Mouse (Mus musculus): ENCODE data around the gene Ppp1r14b. TPM values are rescaled to one million over a fixed set of nuclear protein-coding genes. Genes with fewer than 3 reads are reported as not detected.
"Not testable (repeated sequence)": the region's sequence is repeated elsewhere in the genome, so short reads cannot be mapped to it uniquely, and the experiment has no call there.

The Ppp1r14b gene
- polyA plus RNA-seq, 1 experiment from 2014 or later: 165 TPM

- H3K9ac ChIP-seq; H3K27ac ChIP-seq; H3K9me3 ChIP-seq; ATAC-seq (ENCODE audit: insufficient read depth, low FRiP score, low read depth); H3K4me2 ChIP-seq; H3K27me3 ChIP-seq (replicated peaks); H3K4me3 ChIP-seq (replicated peaks); H3K36me3 ChIP-seq: not testable (repeated sequence)
- peaks cover 30% of the 10 kb centered on the region for H3K4me1 ChIP-seq
- WGBS: 93% methylated on average over 6 of the region's 6 CpGs
These were observed 16.4 kb downstream of the Ppp1r14b start for GRCm38 (mm10) chr19:6991166-6991565.

- peak within 1 kb of the TSS; percentile 44 for H3K9ac ChIP-seq
- peak within 1 kb of the TSS; percentile 64 for H3K27ac ChIP-seq
- H3K4me3 ChIP-seq (replicated peaks): peak within 1 kb of the TSS; percentile 49
- 1% methylated on average over 37 of the region's 37 CpGs for WGBS
- no peaks in the 10 kb centered on the region for H3K9me3 ChIP-seq
- H3K4me1 ChIP-seq: peaks cover 32% of the 10 kb centered on the region
- H3K4me2 ChIP-seq: peak within 1 kb of the TSS; percentile 91
- peak; percentile 96 for ATAC-seq (ENCODE audit: insufficient read depth, low FRiP score, low read depth)
- H3K27me3 ChIP-seq (replicated peaks): no peaks in the 10 kb centered on the region
- H3K36me3 ChIP-seq: no peaks in the 10 kb centered on the region
These were observed 17.5 kb downstream of the Ppp1r14b start, which contains the start of gene Dnajc4 for GRCm38 (mm10) chr19:6992011-6992858. Dnajc4 (minus strand) TSS chr19:6992572.

- peak overlapping the region; percentile 64; the same call in 1 of the 2 replicates for H3K27ac ChIP-seq
- no peaks in the 10 kb centered on the region for H3K27me3 ChIP-seq (replicated peaks)
These were observed 18.4 kb downstream of the Ppp1r14b start for GRCm38 (mm10) chr19:6993011-6993770.

GRCm38 (mm10) chr19:6994002-6994401, 19.2 kb downstream of the Ppp1r14b start:
- WGBS: 78% methylated on average over 8 of the region's 8 CpGs
- Histone ChIP-seq H3K4me1 (peaks cover 32% of the 10 kb centered on the region), H3K9me3 (no peaks in the 10 kb centered on the region), H3K27me3 (replicated peaks) (no peaks in the 10 kb centered on the region), H3K9ac (no peak overlapping the region), H3K36me3 (peaks cover 1% of the 10 kb centered on the region; the same call in 1 of the 2 replicates), H3K27ac (no peak overlapping the region), H3K4me2 (no peak overlapping the region), H3K4me3 (replicated peaks) (no peak overlapping the region)
- no peak for ATAC-seq (ENCODE audit: insufficient read depth, low FRiP score, low read depth)

More at GRCm38 (mm10) chr19:6993011-6993770, 18.4 kb downstream of the Ppp1r14b start:
- Histone ChIP-seq H3K4me2 (peak overlapping the region; percentile 91), H3K36me3 (no peaks in the 10 kb centered on the region), H3K9ac (peak overlapping the region; percentile 20; the same call in 1 of the 2 replicates), H3K9me3 (no peaks in the 10 kb centered on the region), H3K4me1 (peaks cover 32% of the 10 kb centered on the region), H3K4me3 (replicated peaks) (peak overlapping the region; percentile 49)
- 62% methylated on average over 14 of the region's 14 CpGs for WGBS
- ATAC-seq (ENCODE audit: insufficient read depth, low FRiP score, low read depth): no peak

GRCm38 (mm10) chr19:6994489-6994888, 19.7 kb downstream of the Ppp1r14b start:
- H3K4me1 ChIP-seq: peaks cover 32% of the 10 kb centered on the region
- ATAC-seq (ENCODE audit: insufficient read depth, low FRiP score, low read depth): no peak
- WGBS: 83% methylated on average over 8 of the region's 8 CpGs

GRCm38 (mm10) chr19:6995255-6995991, 20.7 kb downstream of the Ppp1r14b start:
- Histone ChIP-seq H3K27me3 (replicated peaks) (no peaks in the 10 kb centered on the region), H3K4me3 (replicated peaks) (peak overlapping the region; percentile 63), H3K4me1 (peaks cover 32% of the 10 kb centered on the region), H3K36me3 (peaks cover 12% of the 10 kb centered on the region; the same call in 1 of the 2 replicates), H3K9ac (peak overlapping the region; percentile 81; the same call in 1 of the 2 replicates), H3K9me3 (no peaks in the 10 kb centered on the region), H3K27ac (0 out of 2 replicates have a peak overlapping the region, but pooled peaks have one; percentile 21), H3K4me2 (peak overlapping the region; percentile 82)
- ATAC-seq (ENCODE audit: insufficient read depth, low FRiP score, low read depth): no peak
- WGBS: 45% methylated on average over 21 of the region's 21 CpGs

More at GRCm38 (mm10) chr19:6994489-6994888, 19.7 kb downstream of the Ppp1r14b start:
- Histone ChIP-seq H3K27me3 (replicated peaks) (no peaks in the 10 kb centered on the region), H3K9me3 (no peaks in the 10 kb centered on the region), H3K9ac (no peak overlapping the region), H3K27ac (no peak overlapping the region), H3K4me3 (replicated peaks) (no peak overlapping the region), H3K36me3 (peaks cover 6% of the 10 kb centered on the region; the same call in 1 of the 2 replicates), H3K4me2 (peak overlapping the region; percentile 82; the same call in 1 of the 2 replicates)

- Histone ChIP-seq H3K27me3 (replicated peaks) (no peaks in the 10 kb centered on the region), H3K9ac (peak within 1 kb of the TSS; percentile 81), H3K9me3 (no peaks in the 10 kb centered on the region), H3K27ac (peak within 1 kb of the TSS; percentile 77), H3K4me2 (peak within 1 kb of the TSS; percentile 82), H3K4me3 (replicated peaks) (peak within 1 kb of the TSS; percentile 63), H3K4me1 (peaks cover 32% of the 10 kb centered on the region), H3K36me3 (peaks cover 12% of the 10 kb centered on the region; the same call in 1 of the 2 replicates)
- peak; percentile 83 for ATAC-seq (ENCODE audit: insufficient read depth, low FRiP score, low read depth)
- WGBS: under 1% methylated on average over 24 of the region's 24 CpGs
These were observed 21.2 kb downstream of the Ppp1r14b start, which contains the start of the genes Nudt22 and Trpt1 for GRCm38 (mm10) chr19:6996006-6996405. Nudt22 (minus strand) TSS chr19:6996117. Trpt1 (plus strand) TSS chr19:6996131.

GRCm38 (mm10) chr19:6997721-6998290, 23.0 kb downstream of the Ppp1r14b start:
- ATAC-seq (ENCODE audit: insufficient read depth, low FRiP score, low read depth): no peak
- Histone ChIP-seq H3K27me3 (replicated peaks) (no peaks in the 10 kb centered on the region), H3K4me1 (peaks cover 23% of the 10 kb centered on the region), H3K36me3 (peaks cover 12% of the 10 kb centered on the region; the same call in 1 of the 2 replicates), H3K4me3 (replicated peaks) (no peak overlapping the region), H3K4me2 (no peak overlapping the region), H3K27ac (no peak overlapping the region), H3K9ac (no peak overlapping the region), H3K9me3 (no peaks in the 10 kb centered on the region)
- WGBS: 84% methylated on average over 9 of the region's 9 CpGs

GRCm38 (mm10) chr19:6999360-7000063, 24.7 kb downstream of the Ppp1r14b start:
- Histone ChIP-seq H3K4me2 (no peak overlapping the region), H3K36me3 (peaks cover 12% of the 10 kb centered on the region; the same call in 1 of the 2 replicates), H3K27me3 (replicated peaks) (no peaks in the 10 kb centered on the region), H3K27ac (no peak overlapping the region), H3K4me3 (replicated peaks) (no peak overlapping the region), H3K4me1 (peaks cover 17% of the 10 kb centered on the region), H3K9me3 (no peaks in the 10 kb centered on the region), H3K9ac (no peak overlapping the region)
- ATAC-seq (ENCODE audit: insufficient read depth, low FRiP score, low read depth): no peak
- WGBS: 93% methylated on average over 19 of the region's 19 CpGs

- peak; percentile 23; the same call in 1 of the 2 replicates for ATAC-seq (ENCODE audit: insufficient read depth, low FRiP score, low read depth)
- Histone ChIP-seq H3K9me3 (no peaks in the 10 kb centered on the region), H3K4me1 (no peaks in the 10 kb centered on the region), H3K27ac (peak overlapping the region; percentile 82), H3K9ac (no peak overlapping the region), H3K4me2 (no peak overlapping the region), H3K36me3 (no peaks in the 10 kb centered on the region), H3K4me3 (replicated peaks) (no peak overlapping the region), H3K27me3 (replicated peaks) (no peaks in the 10 kb centered on the region)
- 66% methylated on average over 9 of the region's 9 CpGs for WGBS
These were observed 32.3 kb downstream of the Ppp1r14b start for GRCm38 (mm10) chr19:7006892-7007593.

Data from stomach, embryonic 15.5 days (tissue).